In genomic region chr13:21506221-21506649, GRCm38 (mm10) we compare ENCODE assay signal across 8 mouse cellular contexts. TPM values are rescaled to one million over a fixed set of nuclear protein-coding genes. Genes with fewer than 3 reads are reported as not detected.
DNase-seq lines count a peak whose midpoint lies in the region; ATAC-seq and TF ChIP-seq lines count a peak whose summit lies in the region.

No protein-coding gene starts in this region.

- WGBS in forebrain, embryonic 14.5 days = under 1% methylated on average over 21 of the region's 21 CpGs
- WGBS in lung, adult 2 months = 0% methylated on average over 21 of the region's 21 CpGs

- peak overlapping the region; percentile 47 for H3K4me3 ChIP-seq in forebrain, embryonic 14.5 days (ENCODE audit: low read depth, low read length)
- peak overlapping the region; percentile 99 for H3K4me3 ChIP-seq in lung, adult 2 months (replicated peaks; ENCODE audit: extremely low read depth, low read depth, low read length)

- intact Hi-C loops in heart, postnatal 25 days (cut with DNase I) = loop anchor here (1.0 to 5.0 kb wide), 4 partner anchors 25 to 97 kb away; partner anchors contain the start of genes Nkapl, Zkscan8 and Zscan26

- ATAC-seq in forebrain, embryonic 14.5 days = peak; percentile 100
- ATAC-seq in neutrophil, adult 5-6 weeks (ENCODE audit: extremely low read depth, insufficient number of reproducible peaks, low FRiP score, poor library complexity, severe bottlenecking) = peak; percentile 82

- peak overlapping the region; percentile 51 for H3K4me2 ChIP-seq in forebrain, embryonic 14.5 days (ENCODE audit: low read length)

- peak overlapping the region; percentile 74 for H3K27ac ChIP-seq in forebrain, embryonic 14.5 days (ENCODE audit: low read depth, low read length)

- no peak for TF ChIP-seq CTCF in lung, adult 2 months (IDR thresholded peaks at IDR 0.05; ENCODE audit: insufficient read depth, low read length)

- H3K36me3 ChIP-seq in forebrain, embryonic 14.5 days (ENCODE audit: control insufficient read depth, insufficient read depth, low read length) = no peaks in the 10 kb centered on the region

- peak; percentile 88 for DNase-seq in ES-CJ7 (ENCODE audit: low read depth, low spot score)
- peak; percentile 75 for DNase-seq in cerebellum, adult 11 months
- peak; percentile 89 for DNase-seq in forebrain, embryonic 14.5 days (ENCODE audit: low spot score)
- DNase-seq in heart, postnatal 25 days (ENCODE audit: low spot score) = peak; percentile 63
- DNase-seq in layer of hippocampus, adult 18-20 months (ENCODE audit: low spot score in 2 of 2) = peak; percentile 79 to 83
- peak; percentile 79 for DNase-seq in lung, adult 2 months
- peak; percentile 58 to 66 for DNase-seq in thymus, adult 18-20 months

- H3K27me3 ChIP-seq in forebrain, embryonic 14.5 days (replicated peaks; ENCODE audit: control insufficient read depth, insufficient read depth, low read length) = no peaks in the 10 kb centered on the region

- H3K9ac ChIP-seq in forebrain, embryonic 14.5 days (ENCODE audit: low read length) = peak overlapping the region; percentile 62

- no peaks in the 10 kb centered on the region for H3K9me3 ChIP-seq in forebrain, embryonic 14.5 days (replicated peaks; ENCODE audit: control insufficient read depth, low read length)

- TF ChIP-seq POLR2A in lung, adult 2 months (IDR thresholded peaks at IDR 0.05; ENCODE audit: borderline replicate concordance, extremely low read depth, low read depth, low read length) = peak; percentile 80; the same call in 1 of the 2 replicates

- no peaks in the 10 kb centered on the region for H3K4me1 ChIP-seq in forebrain, embryonic 14.5 days (ENCODE audit: control insufficient read depth, insufficient read depth, low read length)
- no peaks in the 10 kb centered on the region for H3K4me1 ChIP-seq in lung, adult 2 months (ENCODE audit: control insufficient read depth, insufficient read depth, low read length)

RNA-seq across cellular contexts. Expression of gene Gm11273, which starts 5.0 kb away (rescaled TPM):
- polyA plus RNA-seq in forebrain, embryonic 14.5 days (2014; fragmentation: Nextera tagmentation; extraction: Ambion mirVana) = 5.1 and 6.2 TPM in 2 replicates
- 100 to 1,000 TPM; 251 to 252 TPM for total RNA-seq in heart, postnatal 25 days (2021)
- 10 to 100 TPM; 56.7 to 70.9 TPM for total RNA-seq in layer of hippocampus, adult 18-20 months (2021)
- 3.0 and 5.0 TPM in 2 replicates for polyA plus RNA-seq in lung, adult 2 months (2012; rRNA removed)
- not detected in 2 replicates for total RNA-seq in neutrophil, adult 5-6 weeks (2017)

RNA-seq across cellular contexts. Expression of gene AK157302, which starts 11.2 kb away (rescaled TPM):
- 0.36 and 0.78 TPM in 2 replicates for polyA plus RNA-seq in forebrain, embryonic 14.5 days (2014; fragmentation: Nextera tagmentation; extraction: Ambion mirVana)
- 10 to 100 TPM; 26.8 TPM for total RNA-seq in heart, postnatal 25 days (2021)
- 10 to 100 TPM; 20.5 to 23.0 TPM for total RNA-seq in layer of hippocampus, adult 18-20 months (2021)
- 0.06 TPM in 2 replicates for polyA plus RNA-seq in lung, adult 2 months (2012; rRNA removed)
- 1.1 and 1.7 TPM in 2 replicates for total RNA-seq in neutrophil, adult 5-6 weeks (2017)

RNA-seq across cellular contexts. Expression of gene Zkscan8, which starts 24.7 kb away (rescaled TPM):
- 7.3 and 8.6 TPM in 2 replicates for polyA plus RNA-seq in forebrain, embryonic 14.5 days (2014; fragmentation: Nextera tagmentation; extraction: Ambion mirVana)
- total RNA-seq in heart, postnatal 25 days (2021) = 10 to 100 TPM; 10.5 to 11.1 TPM
- 10 to 100 TPM; 16.8 to 18.7 TPM for total RNA-seq in layer of hippocampus, adult 18-20 months (2021)
- polyA plus RNA-seq in lung, adult 2 months (2012; rRNA removed) = 2.5 and 4.7 TPM in 2 replicates
- total RNA-seq in neutrophil, adult 5-6 weeks (2017) = 6.9 TPM in 2 replicates

RNA-seq across cellular contexts. Expression of gene Gm10065, which starts 27.0 kb away (rescaled TPM):
- polyA plus RNA-seq in forebrain, embryonic 14.5 days (2014; fragmentation: Nextera tagmentation; extraction: Ambion mirVana) = not detected in 2 replicates
- not detected for total RNA-seq in heart, postnatal 25 days (2021)
- total RNA-seq in layer of hippocampus, adult 18-20 months (2021) = not detected
- not detected in 2 replicates for polyA plus RNA-seq in lung, adult 2 months (2012; rRNA removed)
- total RNA-seq in neutrophil, adult 5-6 weeks (2017) = not detected in 2 replicates

RNA-seq across cellular contexts. Expression of gene Zkscan4, which starts 27.5 kb away (rescaled TPM):
- polyA plus RNA-seq in forebrain, embryonic 14.5 days (2014; fragmentation: Nextera tagmentation; extraction: Ambion mirVana) = 7.5 and 8.2 TPM in 2 replicates
- total RNA-seq in heart, postnatal 25 days (2021) = 1 to 10 TPM; 1.3 to 1.6 TPM
- total RNA-seq in layer of hippocampus, adult 18-20 months (2021) = 1 to 10 TPM; 5.9 to 6.6 TPM
- 1.2 and 1.7 TPM in 2 replicates for polyA plus RNA-seq in lung, adult 2 months (2012; rRNA removed)
- total RNA-seq in neutrophil, adult 5-6 weeks (2017) = not detected in 2 replicates

Comparison
In these comparisons a context has a peak if more than half of its experiments do, and no peak if none do; other contexts are left out.
1. Peak in every context shown above with its lines: DNase-seq, ATAC-seq, H3K4me3 ChIP-seq and H3K27ac ChIP-seq.
2. RNA of gene Gm11273, which starts 5.0 kb away (total RNA-seq): 251 to 252 TPM in heart, postnatal 25 days and 56.7 to 70.9 TPM in layer of hippocampus, adult 18-20 months; not detected in neutrophil, adult 5-6 weeks; every median in the first group is over 10 times any median in the second.